In genomic region chr10:80899074-80899473, GRCm38 (mm10) we compare ENCODE assay signal across 10 mouse cellular contexts. TPM values are rescaled to one million over a fixed set of nuclear protein-coding genes. Genes with fewer than 3 reads are reported as not detected.
A peak's percentile ranks its signal among the peaks of the same experiment; 100 is the strongest.
DNase-seq lines count a peak whose midpoint lies in the region; ATAC-seq and TF ChIP-seq lines count a peak whose summit lies in the region.
"Had no signal": no experiment of that assay in that cellular context is flagged by ENCODE, and none has a peak within 500 bp of the region (broad histone marks: within the 10 kb centered on the region; RNA-seq: fewer than 3 reads in every experiment).

No protein-coding gene starts in this region.

- no peak for TF ChIP-seq EP300 in heart, adult 2 months (IDR thresholded peaks at IDR 0.05; ENCODE audit: insufficient read depth, low read depth, low read length)
- no peak for TF ChIP-seq EP300 in MEL (IDR thresholded peaks at IDR 0.05; ENCODE audit: low read depth in 1 of 2, low read length in 2 of 2)

- no peak for DNase-seq in heart, embryonic 10.5 days (ENCODE audit: low spot score)
- DNase-seq in heart, adult 2 months = no peak
- DNase-seq in MEL (ENCODE audit: low read depth, low spot score) = no peak
- DNase-seq in midbrain, embryonic 10.5 days (ENCODE audit: low spot score) = no peak
- no peak for DNase-seq in spleen, postnatal 10 days (ENCODE audit: low spot score in 2 of 2)
- DNase-seq in urinary bladder, adult 2 months (ENCODE audit: low spot score) = no peak
- DNase-seq in adrenal gland, postnatal 36 days = no peak
- DNase-seq: kidney, postnatal 4 days had no signal

- no peaks in the 10 kb centered on the region for H3K79me2 ChIP-seq in heart, adult 2 months (replicated peaks; ENCODE audit: control insufficient read depth, insufficient read depth, low read length)
- H3K79me2 ChIP-seq in MEL (ENCODE audit: control insufficient read depth, insufficient read depth, low read length, poor library complexity) = peaks cover 17% of the 10 kb centered on the region

- H3K36me3 ChIP-seq in heart, embryonic 10.5 days = peaks cover 38% of the 10 kb centered on the region
- H3K36me3 ChIP-seq in heart, adult 2 months (ENCODE audit: control insufficient read depth, insufficient read depth, low read length) = no peaks in the 10 kb centered on the region
- peaks cover 0 to 5% of the 10 kb centered on the region in 2 experiments; a peak in 2 of 4 replicates for H3K36me3 ChIP-seq in MEL (ENCODE audit: control insufficient read depth in 1 of 2, insufficient read depth in 2 of 2, low read length in 2 of 2)
- H3K36me3 ChIP-seq in hindbrain, embryonic 12.5 days = peaks cover 44% of the 10 kb centered on the region
- H3K36me3 ChIP-seq in midbrain, embryonic 10.5 days = peaks cover 54% of the 10 kb centered on the region

- TF ChIP-seq CTCF in heart, adult 2 months (IDR thresholded peaks at IDR 0.05) = no peak
- no peak for TF ChIP-seq CTCF in MEL (IDR thresholded peaks at IDR 0.05 in 2 of 3, conservative IDR thresholded peaks at IDR 0.05 in 1 of 3; ENCODE audit: control insufficient read depth in 1 of 3, insufficient read depth in 1 of 3, low read depth in 2 of 3, low read length in 3 of 3, poor library complexity in 1 of 3, severe bottlenecking in 1 of 3)

- H3K27ac ChIP-seq in heart, embryonic 10.5 days = no peak overlapping the region
- H3K27ac ChIP-seq in heart, adult 2 months = no peak overlapping the region
- H3K27ac ChIP-seq in MEL (ENCODE audit: control insufficient read depth, low read depth, low read length) = no peak overlapping the region
- no peak overlapping the region for H3K27ac ChIP-seq in hindbrain, embryonic 12.5 days
- H3K27ac ChIP-seq in midbrain, embryonic 10.5 days (replicated peaks) = no peak overlapping the region

- 87% methylated on average over 8 of the region's 8 CpGs for WGBS in heart, embryonic 10.5 days
- WGBS in heart, adult 2 months = 88% methylated on average over 8 of the region's 8 CpGs
- 92% methylated on average over 8 of the region's 8 CpGs for WGBS in hindbrain, embryonic 12.5 days
- WGBS in midbrain, embryonic 10.5 days = 88% methylated on average over 8 of the region's 8 CpGs

- peak overlapping the region; percentile 77 for H3K4me3 ChIP-seq in heart, embryonic 10.5 days
- H3K4me3 ChIP-seq in heart, adult 2 months = no peak overlapping the region
- H3K4me3 ChIP-seq in MEL (ENCODE audit: control insufficient read depth in 1 of 2, insufficient read depth in 1 of 2, low read depth in 2 of 2, low read length in 2 of 2) = peak overlapping the region in 1 of 2 experiments; percentile 90; a peak in 2 of 4 replicates
- H3K4me3 ChIP-seq in hindbrain, embryonic 12.5 days = peak overlapping the region; percentile 67; the same call in 1 of the 2 replicates
- H3K4me3 ChIP-seq in midbrain, embryonic 10.5 days = peak overlapping the region; percentile 95

- no peak overlapping the region for H3K9ac ChIP-seq in heart, adult 2 months (ENCODE audit: low read depth, low read length)
- peak overlapping the region; percentile 90 for H3K9ac ChIP-seq in MEL (ENCODE audit: control insufficient read depth, low read depth, low read length, poor library complexity, severe bottlenecking)
- peak overlapping the region; percentile 73; the same call in 1 of the 2 replicates for H3K9ac ChIP-seq in hindbrain, embryonic 12.5 days

- H3K9me3 ChIP-seq in heart, embryonic 10.5 days = no peaks in the 10 kb centered on the region
- H3K9me3 ChIP-seq in MEL (replicated peaks; ENCODE audit: insufficient read depth, low read length) = no peaks in the 10 kb centered on the region
- no peaks in the 10 kb centered on the region for H3K9me3 ChIP-seq in hindbrain, embryonic 12.5 days (replicated peaks)
- no peaks in the 10 kb centered on the region for H3K9me3 ChIP-seq in midbrain, embryonic 10.5 days (replicated peaks)

- ATAC-seq in hindbrain, embryonic 12.5 days (ENCODE audit: low FRiP score) = no peak

- H3K4me2 ChIP-seq in hindbrain, embryonic 12.5 days (replicated peaks) = peak overlapping the region; percentile 94; the same call in 1 of the 2 replicates

- H3K4me1 ChIP-seq in heart, embryonic 10.5 days = peaks cover 36% of the 10 kb centered on the region
- peaks cover 9% of the 10 kb centered on the region for H3K4me1 ChIP-seq in heart, adult 2 months (ENCODE audit: control insufficient read depth, insufficient read depth, low read length)
- H3K4me1 ChIP-seq in MEL (ENCODE audit: control insufficient read depth in 1 of 2, insufficient read depth in 2 of 2, low read length in 2 of 2) = peaks cover 0 to 8% of the 10 kb centered on the region in 2 experiments; a peak in 2 of 4 replicates
- peaks cover 20% of the 10 kb centered on the region for H3K4me1 ChIP-seq in hindbrain, embryonic 12.5 days
- peaks cover 36% of the 10 kb centered on the region for H3K4me1 ChIP-seq in midbrain, embryonic 10.5 days

- TF ChIP-seq POLR2A in heart, adult 2 months (IDR thresholded peaks at IDR 0.05; ENCODE audit: insufficient read depth, low read depth, low read length) = no peak
- TF ChIP-seq POLR2A in MEL (IDR thresholded peaks at IDR 0.05; ENCODE audit: control insufficient read depth in 1 of 2, insufficient read depth in 1 of 2, low read depth in 1 of 2, low read length in 2 of 2, poor library complexity in 1 of 2) = no peak

- intact Hi-C loops in heart, adult 2 months (cut with DNase I) = no loop called here

- no peak for TF ChIP-seq RAD21 in MEL (IDR thresholded peaks at IDR 0.05; ENCODE audit: low read depth, low read length)

- peaks cover 13% of the 10 kb centered on the region for H3K27me3 ChIP-seq in heart, embryonic 10.5 days (ENCODE audit: insufficient read depth, poor library complexity, severe bottlenecking)
- no peaks in the 10 kb centered on the region for H3K27me3 ChIP-seq in heart, adult 2 months (ENCODE audit: control insufficient read depth, insufficient read depth, low read length)
- no peaks in the 10 kb centered on the region for H3K27me3 ChIP-seq in MEL (ENCODE audit: control insufficient read depth in 1 of 2, insufficient read depth in 2 of 2, low read length in 2 of 2)
- H3K27me3 ChIP-seq in hindbrain, embryonic 12.5 days = no peaks in the 10 kb centered on the region
- no peaks in the 10 kb centered on the region for H3K27me3 ChIP-seq in midbrain, embryonic 10.5 days (ENCODE audit: low read depth, poor library complexity, severe bottlenecking)

RNA-seq across cellular contexts. Expression of gene Timm13, which starts 1.7 kb away (rescaled TPM):
- polyA plus RNA-seq in heart, embryonic 10.5 days (2016; fragmentation: Nextera tagmentation; extraction: Ambion mirVana) = 348 and 363 TPM in 2 replicates
- total RNA-seq in heart, adult 2 months (2021) = 100 to 1,000 TPM; 126 to 133 TPM
- polyA plus RNA-seq in heart, adult 2 months (2012; rRNA removed) = 151 and 188 TPM in 2 replicates
- 349 and 366 TPM in 2 replicates for total RNA-seq in MEL (2012; rRNA removed)
- 100 to 1,000 TPM; 329 to 645 TPM for polyA plus RNA-seq in MEL (2012; ENCODE audit: insufficient read depth in 1 of 2, insufficient read length in 2 of 2, low read depth in 1 of 2, low replicate concordance in 2 of 2, missing spikeins in 1 of 2)
- polyA plus RNA-seq in hindbrain, embryonic 12.5 days (2016; fragmentation: Nextera tagmentation; extraction: Ambion mirVana) = 271 and 305 TPM in 2 replicates
- 335 and 382 TPM in 2 replicates for polyA plus RNA-seq in midbrain, embryonic 10.5 days (2016; fragmentation: Nextera tagmentation; extraction: Ambion mirVana)
- 111 and 113 TPM in 2 replicates for polyA plus RNA-seq in urinary bladder, adult 2 months (2012; rRNA removed)
- 100 to 1,000 TPM; 202 to 239 TPM for total RNA-seq in adrenal gland, postnatal 36 days (2021)

RNA-seq across cellular contexts. Expression of gene Lmnb2, which starts 19.0 kb away (rescaled TPM):
- polyA plus RNA-seq in heart, embryonic 10.5 days (2016; fragmentation: Nextera tagmentation; extraction: Ambion mirVana) = 39.7 and 47.3 TPM in 2 replicates
- total RNA-seq in heart, adult 2 months (2021) = 1 to 10 TPM; 3.6 to 5.4 TPM
- polyA plus RNA-seq in heart, adult 2 months (2012; rRNA removed) = 5.4 and 7.4 TPM in 2 replicates
- 28.4 and 32.8 TPM in 2 replicates for total RNA-seq in MEL (2012; rRNA removed)
- polyA plus RNA-seq in MEL (2012; ENCODE audit: insufficient read depth in 1 of 2, insufficient read length in 2 of 2, low read depth in 1 of 2, low replicate concordance in 2 of 2, missing spikeins in 1 of 2) = 10 to 100 TPM in 1 of 2 experiments, not detected in 1; 29.9 TPM
- polyA plus RNA-seq in hindbrain, embryonic 12.5 days (2016; fragmentation: Nextera tagmentation; extraction: Ambion mirVana) = 56.8 and 57.9 TPM in 2 replicates
- polyA plus RNA-seq in midbrain, embryonic 10.5 days (2016; fragmentation: Nextera tagmentation; extraction: Ambion mirVana) = 77.9 and 84.7 TPM in 2 replicates
- 10.5 and 14.1 TPM in 2 replicates for polyA plus RNA-seq in urinary bladder, adult 2 months (2012; rRNA removed)
- total RNA-seq in adrenal gland, postnatal 36 days (2021) = 10 to 100 TPM; 11.2 to 17.2 TPM

RNA-seq across cellular contexts. Expression of gene Tmprss9, which starts 27.4 kb away (rescaled TPM):
- not detected in 2 replicates for polyA plus RNA-seq in heart, embryonic 10.5 days (2016; fragmentation: Nextera tagmentation; extraction: Ambion mirVana)
- not detected for total RNA-seq in heart, adult 2 months (2021)
- polyA plus RNA-seq in heart, adult 2 months (2012; rRNA removed) = 0.02 TPM in 1 of 2 replicates, not detected in the other
- total RNA-seq in MEL (2012; rRNA removed) = 0.07 and 0.15 TPM in 2 replicates
- polyA plus RNA-seq in MEL (2012; ENCODE audit: insufficient read depth in 1 of 2, insufficient read length in 2 of 2, low read depth in 1 of 2, low replicate concordance in 2 of 2, missing spikeins in 1 of 2) = under 1 TPM in 1 of 2 experiments, not detected in 1; 0.25 TPM
- 0.08 TPM in 2 replicates for polyA plus RNA-seq in hindbrain, embryonic 12.5 days (2016; fragmentation: Nextera tagmentation; extraction: Ambion mirVana)
- polyA plus RNA-seq in midbrain, embryonic 10.5 days (2016; fragmentation: Nextera tagmentation; extraction: Ambion mirVana) = 0.02 and 0.09 TPM in 2 replicates
- polyA plus RNA-seq in urinary bladder, adult 2 months (2012; rRNA removed) = 0.44 and 0.49 TPM in 2 replicates
- total RNA-seq in adrenal gland, postnatal 36 days (2021) = not detected
- total RNA-seq: gastrocnemius, adult 18-20 months had no signal

RNA-seq across cellular contexts. Expression of gene Gadd45b, which starts 30.8 kb away (rescaled TPM):
- polyA plus RNA-seq in heart, embryonic 10.5 days (2016; fragmentation: Nextera tagmentation; extraction: Ambion mirVana) = 17.1 and 20.1 TPM in 2 replicates
- 10 to 100 TPM; 10.9 to 13.9 TPM for total RNA-seq in heart, adult 2 months (2021)
- 10.0 and 10.1 TPM in 2 replicates for polyA plus RNA-seq in heart, adult 2 months (2012; rRNA removed)
- 13.3 and 13.4 TPM in 2 replicates for total RNA-seq in MEL (2012; rRNA removed)
- polyA plus RNA-seq in MEL (2012; ENCODE audit: insufficient read depth in 1 of 2, insufficient read length in 2 of 2, low read depth in 1 of 2, low replicate concordance in 2 of 2, missing spikeins in 1 of 2) = 10 to 100 TPM in 1 of 2 experiments, not detected in 1; 10.1 TPM
- 11.8 and 15.8 TPM in 2 replicates for polyA plus RNA-seq in hindbrain, embryonic 12.5 days (2016; fragmentation: Nextera tagmentation; extraction: Ambion mirVana)
- 6.1 and 9.2 TPM in 2 replicates for polyA plus RNA-seq in midbrain, embryonic 10.5 days (2016; fragmentation: Nextera tagmentation; extraction: Ambion mirVana)
- 17.9 and 29.9 TPM in 2 replicates for polyA plus RNA-seq in urinary bladder, adult 2 months (2012; rRNA removed)
- 100 to 1,000 TPM in 1 of 2 experiments, 10 to 100 TPM in 1; 81.7 to 149 TPM for total RNA-seq in adrenal gland, postnatal 36 days (2021)

RNA-seq across cellular contexts. Expression of gene Sppl2b, which starts 44.0 kb away (rescaled TPM):
- polyA plus RNA-seq in heart, embryonic 10.5 days (2016; fragmentation: Nextera tagmentation; extraction: Ambion mirVana) = 32.1 and 34.6 TPM in 2 replicates
- total RNA-seq in heart, adult 2 months (2021) = 10 to 100 TPM; 15.4 to 16.8 TPM
- 51.4 and 74.2 TPM in 2 replicates for polyA plus RNA-seq in heart, adult 2 months (2012; rRNA removed)
- total RNA-seq in MEL (2012; rRNA removed) = 38.6 and 52.0 TPM in 2 replicates
- polyA plus RNA-seq in MEL (2012; ENCODE audit: insufficient read depth in 1 of 2, insufficient read length in 2 of 2, low read depth in 1 of 2, low replicate concordance in 2 of 2, missing spikeins in 1 of 2) = 10 to 100 TPM in 1 of 2 experiments, not detected in 1; 65.9 TPM
- 56.6 and 58.8 TPM in 2 replicates for polyA plus RNA-seq in hindbrain, embryonic 12.5 days (2016; fragmentation: Nextera tagmentation; extraction: Ambion mirVana)
- polyA plus RNA-seq in midbrain, embryonic 10.5 days (2016; fragmentation: Nextera tagmentation; extraction: Ambion mirVana) = 42.8 and 45.6 TPM in 2 replicates
- 33.0 and 37.4 TPM in 2 replicates for polyA plus RNA-seq in urinary bladder, adult 2 months (2012; rRNA removed)
- total RNA-seq in adrenal gland, postnatal 36 days (2021) = 10 to 100 TPM; 28.1 to 30.3 TPM
